Mouse (Mus musculus): Measurements from ENCODE around the gene Mau2. TPM values are rescaled to one million over a fixed set of nuclear protein-coding genes. Genes with fewer than 3 reads are reported as not detected.
"Not testable (repeated sequence)": the region's sequence is repeated elsewhere in the genome, so short reads cannot be mapped to it uniquely, and the experiment has no call there.

Gene Mau2
- total and polyA plus RNA-seq, 3 experiments, result 30.1 to 33.2 (median 32.6) TPM

DNA sequence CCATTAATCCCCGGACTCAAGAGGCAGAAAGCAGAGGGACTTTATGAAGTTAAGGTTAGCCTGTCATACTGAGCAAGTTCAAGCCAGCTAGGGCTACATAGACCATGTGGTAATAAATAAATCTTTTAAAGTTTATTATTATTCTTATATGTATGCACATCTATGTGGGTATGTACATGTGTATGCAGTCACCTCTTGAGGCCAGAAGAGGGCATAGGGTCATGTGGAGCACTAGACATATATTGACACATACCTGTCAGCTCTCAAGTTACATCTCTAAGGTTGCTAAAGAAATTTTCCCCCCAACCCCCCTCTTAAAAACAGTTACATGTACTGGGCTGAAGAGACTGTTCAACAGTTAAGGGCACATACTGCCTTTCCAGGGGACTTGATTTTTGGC lies 29.8 kb downstream of the Mau2 start:
- no peaks in the 10 kb centered on the region for H3K79me2 ChIP-seq (replicated peaks; ENCODE audit: control insufficient read depth, insufficient read depth, low read length)
- no peaks in the 10 kb centered on the region for H3K36me3 ChIP-seq (ENCODE audit: control insufficient read depth, insufficient read depth, low read length)
- intact Hi-C loops (cut with DNase I), result no loop called here
- TF ChIP-seq POLR2A (IDR thresholded peaks at IDR 0.05; ENCODE audit: insufficient read depth, low read depth, low read length) (no peak), CTCF (IDR thresholded peaks at IDR 0.05) (peak; percentile 24; the same call in 1 of the 2 replicates)
- no peaks in the 10 kb centered on the region for H3K27me3 ChIP-seq (ENCODE audit: control insufficient read depth, insufficient read depth, low read length)
- DNase-seq, result no peak
- H3K4me3 ChIP-seq, result no peak overlapping the region
- H3K9ac ChIP-seq (ENCODE audit: low read depth, low read length), result no peak overlapping the region
- 93% methylated on average over 1 of the region's 1 CpGs for WGBS
- H3K4me1 ChIP-seq (ENCODE audit: control insufficient read depth, insufficient read depth, low read length), result no peaks in the 10 kb centered on the region
- no peak overlapping the region for H3K27ac ChIP-seq

DNA sequence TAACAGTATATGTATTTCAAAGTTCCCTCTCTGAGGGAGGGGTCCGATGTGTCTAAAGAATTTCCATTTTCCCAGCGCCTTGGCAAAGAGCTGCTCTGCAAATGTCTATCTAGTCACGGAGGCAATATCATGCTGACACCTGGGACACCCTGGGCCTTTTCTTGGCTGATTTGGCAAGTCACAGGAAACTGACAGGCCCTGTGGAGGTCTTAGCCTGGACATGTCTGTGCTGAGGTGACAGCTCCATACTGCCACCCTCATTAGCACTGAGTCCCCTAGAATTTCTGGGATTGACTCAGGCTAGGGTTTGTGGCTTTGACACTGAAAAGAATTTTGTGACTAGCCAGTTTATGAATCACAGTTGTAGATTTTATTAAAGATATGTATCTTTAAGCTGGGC lies 30.2 kb downstream of the Mau2 start:
- intact Hi-C loops (cut with DNase I), result no loop called here
- Histone ChIP-seq H3K36me3 (ENCODE audit: control insufficient read depth, insufficient read depth, low read length) (no peaks in the 10 kb centered on the region), H3K4me1 (ENCODE audit: control insufficient read depth, insufficient read depth, low read length) (no peaks in the 10 kb centered on the region), H3K79me2 (replicated peaks; ENCODE audit: control insufficient read depth, insufficient read depth, low read length) (no peaks in the 10 kb centered on the region), H3K27ac (no peak overlapping the region), H3K4me3 (no peak overlapping the region), H3K9ac (ENCODE audit: low read depth, low read length) (no peak overlapping the region), H3K27me3 (ENCODE audit: control insufficient read depth, insufficient read depth, low read length) (no peaks in the 10 kb centered on the region)
- 64% methylated on average over 3 of the region's 3 CpGs for WGBS
- no peak for TF ChIP-seq CTCF (IDR thresholded peaks at IDR 0.05)
- TF ChIP-seq EP300 (IDR thresholded peaks at IDR 0.05; ENCODE audit: insufficient read depth, low read depth, low read length), result no peak
- TF ChIP-seq POLR2A (IDR thresholded peaks at IDR 0.05; ENCODE audit: insufficient read depth, low read depth, low read length), result no peak
- DNase-seq, result no peak

DNA sequence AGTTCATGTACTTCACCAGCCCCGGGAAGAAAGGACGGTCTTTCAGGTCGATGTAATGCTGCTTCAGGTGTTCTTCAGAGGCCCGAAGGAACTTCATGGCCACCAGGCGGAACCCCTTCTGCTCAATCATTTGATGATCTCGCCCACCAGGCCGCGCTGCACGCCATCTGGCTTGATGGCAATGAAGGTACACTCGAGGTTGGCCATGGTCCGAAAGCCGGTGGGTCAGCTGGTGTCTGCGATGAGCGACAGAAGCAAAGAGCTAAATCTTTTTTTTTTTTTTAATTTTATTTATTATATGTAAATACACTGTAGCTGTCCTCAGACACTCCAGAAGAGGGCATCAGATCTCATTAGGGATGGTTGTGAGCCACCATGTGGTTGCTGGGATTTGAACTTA lies 31.7 kb downstream of the Mau2 start:
- intact Hi-C loops (cut with DNase I); H3K9ac ChIP-seq (ENCODE audit: low read depth, low read length); H3K4me3 ChIP-seq; H3K79me2 ChIP-seq (replicated peaks; ENCODE audit: control insufficient read depth, insufficient read depth, low read length); DNase-seq; H3K27me3 ChIP-seq (ENCODE audit: control insufficient read depth, insufficient read depth, low read length); H3K4me1 ChIP-seq (ENCODE audit: control insufficient read depth, insufficient read depth, low read length); H3K27ac ChIP-seq; H3K36me3 ChIP-seq (ENCODE audit: control insufficient read depth, insufficient read depth, low read length): not testable (repeated sequence)
- WGBS, result 87% methylated on average over 14 of the region's 14 CpGs

DNA sequence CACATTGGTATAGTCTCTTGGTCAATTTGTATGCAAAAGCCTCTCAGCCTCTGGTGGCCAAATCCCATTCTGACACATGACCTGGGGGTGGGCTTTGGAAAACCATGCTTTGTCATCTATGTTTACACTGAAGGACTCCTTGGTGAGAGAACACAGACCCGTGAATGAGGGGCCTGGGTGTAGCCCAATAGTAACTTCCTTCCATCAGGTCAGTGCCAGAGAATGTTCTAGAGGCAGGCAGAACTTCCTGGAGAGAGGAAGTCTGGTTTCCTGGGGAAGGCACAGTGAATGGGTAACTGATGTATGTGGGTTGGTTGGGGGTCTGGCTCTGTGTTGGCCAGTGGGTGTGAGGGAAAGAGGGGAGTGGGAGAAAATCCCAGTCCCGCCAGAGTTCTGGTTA lies 37.4 kb downstream of the Mau2 start:
- Histone ChIP-seq H3K9ac (ENCODE audit: low read depth, low read length) (no peak overlapping the region), H3K27me3 (ENCODE audit: control insufficient read depth, insufficient read depth, low read length) (no peaks in the 10 kb centered on the region), H3K79me2 (replicated peaks; ENCODE audit: control insufficient read depth, insufficient read depth, low read length) (no peaks in the 10 kb centered on the region), H3K27ac (peak overlapping the region; percentile 75), H3K4me1 (ENCODE audit: control insufficient read depth, insufficient read depth, low read length) (peaks cover 23% of the 10 kb centered on the region), H3K4me3 (no peak overlapping the region), H3K36me3 (ENCODE audit: control insufficient read depth, insufficient read depth, low read length) (no peaks in the 10 kb centered on the region; the same call in 1 of the 2 replicates)
- 20% methylated on average over 2 of the region's 2 CpGs for WGBS
- DNase-seq, result peak; percentile 45 to 49
- TF ChIP-seq CTCF (IDR thresholded peaks at IDR 0.05) (peak; percentile 10; the same call in 1 of the 2 replicates), POLR2A (IDR thresholded peaks at IDR 0.05; ENCODE audit: insufficient read depth, low read depth, low read length) (no peak), EP300 (IDR thresholded peaks at IDR 0.05; ENCODE audit: insufficient read depth, low read depth, low read length) (peak; percentile 85; the same call in 1 of the 2 replicates)
- intact Hi-C loops (cut with DNase I), result loop anchor here (5.0 kb wide), 1 partner anchor 37 kb away; the partner anchor contains the start of genes Mau2 and Sugp1

DNA sequence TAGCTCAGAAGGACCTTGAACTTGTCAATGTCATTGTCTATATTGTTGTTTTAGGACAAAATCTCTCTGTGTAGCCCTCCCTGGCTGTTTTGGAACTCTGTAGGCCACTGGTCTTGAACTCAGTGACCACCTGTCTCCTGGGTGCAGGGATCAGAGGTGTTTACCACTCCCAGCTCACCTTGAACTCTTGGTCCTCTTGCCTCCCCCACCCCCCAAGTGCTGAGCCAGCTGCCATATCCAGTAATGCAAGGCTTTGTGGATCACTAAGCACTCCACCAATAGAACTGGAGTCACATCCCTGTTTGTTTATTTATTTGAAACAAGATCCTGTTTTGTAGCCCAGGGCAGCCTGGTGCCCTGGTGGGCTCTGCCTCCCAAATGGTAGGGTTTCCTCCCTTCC lies 38.2 kb downstream of the Mau2 start:
- Histone ChIP-seq H3K9ac (ENCODE audit: low read depth, low read length) (no peak overlapping the region), H3K4me3 (no peak overlapping the region), H3K79me2 (replicated peaks; ENCODE audit: control insufficient read depth, insufficient read depth, low read length) (no peaks in the 10 kb centered on the region), H3K27me3 (ENCODE audit: control insufficient read depth, insufficient read depth, low read length) (no peaks in the 10 kb centered on the region), H3K36me3 (ENCODE audit: control insufficient read depth, insufficient read depth, low read length) (no peaks in the 10 kb centered on the region; the same call in 1 of the 2 replicates), H3K27ac (peak overlapping the region; percentile 75), H3K4me1 (ENCODE audit: control insufficient read depth, insufficient read depth, low read length) (peaks cover 23% of the 10 kb centered on the region)
- intact Hi-C loops (cut with DNase I), result loop anchor here (5.0 kb wide), 1 partner anchor 47 kb away; no protein-coding TSS in a partner anchor
- no peak for DNase-seq
- TF ChIP-seq EP300 (IDR thresholded peaks at IDR 0.05; ENCODE audit: insufficient read depth, low read depth, low read length) (no peak), POLR2A (IDR thresholded peaks at IDR 0.05; ENCODE audit: insufficient read depth, low read depth, low read length) (no peak), CTCF (IDR thresholded peaks at IDR 0.05) (no peak)

DNA sequence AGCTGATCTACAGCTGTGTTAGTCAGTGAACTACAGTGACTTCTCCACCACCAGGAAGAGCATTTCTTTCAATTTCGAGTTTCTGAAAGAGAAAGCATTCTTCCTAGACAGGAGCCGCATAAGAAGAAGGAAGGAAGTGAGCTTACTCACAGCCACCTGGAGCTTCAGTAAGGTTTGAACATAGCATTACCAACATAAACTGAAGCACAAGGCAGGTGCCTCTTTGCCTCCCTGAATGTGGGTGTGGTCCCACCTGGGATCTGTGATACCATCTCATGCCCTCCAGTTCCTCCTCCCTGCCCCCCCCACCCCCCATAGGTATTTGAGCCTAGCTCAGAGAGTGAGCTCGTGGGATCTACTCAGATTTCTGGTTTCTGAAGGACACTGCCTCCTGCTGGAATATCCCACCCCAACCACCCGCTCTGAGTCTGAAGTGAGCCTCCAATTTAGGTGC lies 39.3 kb downstream of the Mau2 start:
- Histone ChIP-seq H3K79me2 (replicated peaks; ENCODE audit: control insufficient read depth, insufficient read depth, low read length) (no peaks in the 10 kb centered on the region), H3K4me3 (no peak overlapping the region), H3K27ac (peak overlapping the region; percentile 40), H3K27me3 (ENCODE audit: control insufficient read depth, insufficient read depth, low read length) (no peaks in the 10 kb centered on the region), H3K36me3 (ENCODE audit: control insufficient read depth, insufficient read depth, low read length) (no peaks in the 10 kb centered on the region; the same call in 1 of the 2 replicates), H3K9ac (ENCODE audit: low read depth, low read length) (no peak overlapping the region), H3K4me1 (ENCODE audit: control insufficient read depth, insufficient read depth, low read length) (peaks cover 23% of the 10 kb centered on the region)
- intact Hi-C loops (cut with DNase I), result loop anchor here (5.0 kb wide), 1 partner anchor 46 kb away; no protein-coding TSS in a partner anchor
- 53% methylated on average over 4 of the region's 4 CpGs for WGBS
- TF ChIP-seq EP300 (IDR thresholded peaks at IDR 0.05; ENCODE audit: insufficient read depth, low read depth, low read length), result no peak
- 0 out of 2 replicates have a peak, but pooled peaks have one; percentile 9 for TF ChIP-seq CTCF (IDR thresholded peaks at IDR 0.05)
- no peak for DNase-seq

DNA sequence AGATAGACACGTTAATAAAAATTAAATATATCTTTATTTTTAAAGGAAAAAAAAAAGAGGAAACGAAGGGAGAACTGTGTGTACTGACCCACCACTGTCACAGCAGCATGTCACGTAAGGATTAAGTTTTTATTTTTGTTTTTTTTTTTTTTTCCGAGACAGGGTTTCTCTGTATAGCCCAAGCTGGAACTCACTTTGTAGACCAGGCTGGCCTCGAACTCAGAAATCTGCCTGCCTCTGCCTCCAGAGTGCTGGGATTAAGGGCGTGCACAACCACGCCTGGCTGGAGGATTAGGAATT lies 40.7 kb downstream of the Mau2 start:
- H3K9ac ChIP-seq (ENCODE audit: low read depth, low read length); H3K27me3 ChIP-seq (ENCODE audit: control insufficient read depth, insufficient read depth, low read length); H3K79me2 ChIP-seq (replicated peaks; ENCODE audit: control insufficient read depth, insufficient read depth, low read length); DNase-seq; H3K36me3 ChIP-seq (ENCODE audit: control insufficient read depth, insufficient read depth, low read length): not testable (repeated sequence)
- 31% methylated on average over 7 of the region's 7 CpGs for WGBS
- Histone ChIP-seq H3K4me1 (ENCODE audit: control insufficient read depth, insufficient read depth, low read length) (peaks cover 23% of the 10 kb centered on the region), H3K4me3 (peak overlapping the region; percentile 43), H3K27ac (peak overlapping the region; percentile 78; the same call in 1 of the 2 replicates)
- intact Hi-C loops (cut with DNase I), result loop anchor here (1.0 to 5.0 kb wide), 3 partner anchors 45 to 128 kb away; no protein-coding TSS in a partner anchor

Data from heart, adult 2 months (tissue).